Mouse (Mus musculus): Measurements from ENCODE around the gene Rbfox3.

GRCm38 (mm10) chr11:118677277-118677676, 234.1 kb downstream of the Rbfox3 start:
- TF ChIP-seq CTCF (conservative IDR thresholded peaks at IDR 0.05; ENCODE audit: low read length) (no peak), NANOG (IDR thresholded peaks at IDR 0.05; ENCODE audit: borderline replicate concordance, low read length) (no peak), POU5F1 (IDR thresholded peaks at IDR 0.05; ENCODE audit: borderline replicate concordance, low read length) (no peak)
